Mouse (Mus musculus) testis, postnatal 14 days (tissue): ENCODE results near the gene Scaf1.

Experiments used
- DNase-seq: peaks from one replicate; pipeline ENCODE4 v3.0.0; 2021; ENCODE audit warnings: low spot score

The Scaf1 gene

DNA sequence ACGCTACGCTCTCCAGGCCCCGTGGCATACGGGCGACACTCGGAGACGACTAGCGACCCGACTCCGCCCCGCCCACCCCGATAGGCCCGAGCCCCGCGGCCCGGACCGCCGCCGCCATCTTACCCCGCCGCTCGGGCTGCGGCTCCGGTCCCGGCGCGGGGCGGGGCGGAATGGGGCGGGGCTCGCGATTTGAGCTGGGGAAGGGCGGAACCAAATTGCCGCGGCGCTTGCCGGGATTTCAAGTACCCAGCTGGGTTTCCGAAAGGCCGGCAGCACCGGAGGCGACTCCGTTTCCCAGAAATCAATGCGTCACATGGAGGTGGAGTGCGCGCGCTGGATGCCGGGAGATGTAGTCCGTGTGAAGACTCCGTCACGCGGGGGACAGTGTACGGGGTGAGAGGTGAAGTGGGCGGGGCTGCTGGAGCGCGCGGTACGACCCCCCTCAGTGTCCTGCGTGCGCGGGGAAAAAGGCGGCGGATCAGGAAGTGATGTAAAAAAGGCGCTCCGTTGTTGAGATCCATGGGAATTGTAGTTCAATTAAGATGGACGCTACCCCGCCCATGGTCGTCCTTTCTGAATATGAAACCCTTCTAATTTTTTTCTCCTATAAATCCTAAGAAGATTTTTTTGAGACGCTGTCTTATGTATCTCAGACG, at the start of gene Scaf1:
Scaf1 (minus strand) TSS at position 407 of the 656 bp plus-strand sequence.
- DNase-seq, result peak; percentile 100

DNA sequence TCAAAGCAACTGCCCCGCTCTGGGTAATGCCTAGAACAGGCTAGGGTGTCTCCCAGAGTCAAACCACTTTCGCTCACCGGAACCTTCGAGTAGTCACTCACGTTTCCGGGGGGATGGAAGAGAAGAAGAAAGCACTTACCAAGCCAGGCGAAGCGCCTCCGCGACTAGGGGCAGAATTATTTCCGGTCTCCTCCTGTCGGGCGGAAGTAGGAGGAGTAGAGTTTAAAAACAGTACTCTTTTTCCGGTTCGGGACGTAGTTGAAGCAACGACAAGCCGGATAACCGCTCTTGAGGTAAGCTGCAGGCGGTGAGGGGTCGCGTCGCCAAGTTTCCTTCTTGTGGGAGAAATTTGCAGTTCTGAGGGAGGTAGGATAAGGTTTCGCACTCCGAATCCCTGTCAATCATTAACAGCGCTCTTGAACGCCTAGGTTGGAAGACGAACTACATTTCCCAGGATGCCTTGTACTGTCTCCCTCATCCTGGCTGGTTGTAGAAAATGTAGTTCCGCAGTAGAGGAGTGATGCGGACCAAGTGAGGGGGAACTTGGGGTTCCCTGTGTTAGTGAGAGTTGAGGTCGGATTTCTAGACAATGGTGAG, 46.2 kb upstream of the Scaf1 start, which contains the start of the genes Nosip and Prrg2:
Nosip (plus strand) TSS at position 191 of the 597 bp plus-strand sequence.
Prrg2 (minus strand) TSS at position 439 of the 597 bp plus-strand sequence.
- DNase-seq, result peak; percentile 96

DNA sequence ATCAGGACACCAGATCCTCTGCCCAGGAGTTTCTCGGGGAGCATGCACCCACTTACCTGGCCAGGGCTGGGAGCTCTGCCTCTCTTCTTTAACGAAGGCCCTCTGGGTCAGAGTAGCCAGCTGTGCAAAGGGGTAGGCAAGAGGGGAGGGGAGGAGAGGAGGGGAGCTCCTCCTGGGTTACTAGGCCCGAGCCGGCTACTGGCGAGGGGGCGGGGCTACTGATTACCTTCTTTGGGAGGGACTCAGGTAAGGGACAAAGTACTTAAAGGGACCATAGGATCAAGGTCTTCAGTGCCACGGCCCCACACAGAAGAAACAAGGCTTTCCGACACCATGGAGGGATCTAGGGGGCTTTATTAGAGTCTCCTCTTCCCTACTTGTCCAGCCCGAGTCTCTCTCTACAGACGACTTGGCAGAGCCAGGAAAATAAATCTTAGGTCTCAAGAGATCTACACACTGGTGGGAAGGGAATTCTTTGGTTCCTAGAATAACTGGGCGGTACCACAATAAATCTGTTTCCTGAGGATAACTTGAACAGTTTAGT, 45.4 kb upstream of the Scaf1 start:
- DNase-seq, result no peak

DNA sequence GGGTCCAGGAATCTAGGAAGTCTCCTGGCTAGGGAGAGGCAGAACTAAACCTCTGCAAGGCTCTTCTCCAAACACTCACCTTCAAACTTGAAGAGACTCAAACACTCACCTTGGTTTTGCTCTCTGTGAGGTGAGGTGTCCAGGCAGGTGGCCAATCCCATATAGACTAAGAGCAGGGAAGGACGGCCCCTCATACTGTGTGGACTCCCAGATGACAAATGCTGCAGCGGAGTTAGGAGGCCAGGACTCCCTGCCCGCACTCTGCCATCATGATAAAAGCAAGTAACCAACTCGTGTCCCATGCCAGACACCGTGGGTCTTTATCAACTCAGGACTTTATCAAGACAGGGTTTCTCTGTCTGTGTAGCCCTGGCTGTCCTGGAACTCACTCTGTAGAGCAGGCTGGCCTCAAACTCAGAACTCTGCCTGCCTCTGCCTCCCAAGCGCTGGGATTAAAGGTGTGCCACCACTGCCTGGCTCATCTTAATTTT, 44.5 kb upstream of the Scaf1 start:
- no peak for DNase-seq

DNA sequence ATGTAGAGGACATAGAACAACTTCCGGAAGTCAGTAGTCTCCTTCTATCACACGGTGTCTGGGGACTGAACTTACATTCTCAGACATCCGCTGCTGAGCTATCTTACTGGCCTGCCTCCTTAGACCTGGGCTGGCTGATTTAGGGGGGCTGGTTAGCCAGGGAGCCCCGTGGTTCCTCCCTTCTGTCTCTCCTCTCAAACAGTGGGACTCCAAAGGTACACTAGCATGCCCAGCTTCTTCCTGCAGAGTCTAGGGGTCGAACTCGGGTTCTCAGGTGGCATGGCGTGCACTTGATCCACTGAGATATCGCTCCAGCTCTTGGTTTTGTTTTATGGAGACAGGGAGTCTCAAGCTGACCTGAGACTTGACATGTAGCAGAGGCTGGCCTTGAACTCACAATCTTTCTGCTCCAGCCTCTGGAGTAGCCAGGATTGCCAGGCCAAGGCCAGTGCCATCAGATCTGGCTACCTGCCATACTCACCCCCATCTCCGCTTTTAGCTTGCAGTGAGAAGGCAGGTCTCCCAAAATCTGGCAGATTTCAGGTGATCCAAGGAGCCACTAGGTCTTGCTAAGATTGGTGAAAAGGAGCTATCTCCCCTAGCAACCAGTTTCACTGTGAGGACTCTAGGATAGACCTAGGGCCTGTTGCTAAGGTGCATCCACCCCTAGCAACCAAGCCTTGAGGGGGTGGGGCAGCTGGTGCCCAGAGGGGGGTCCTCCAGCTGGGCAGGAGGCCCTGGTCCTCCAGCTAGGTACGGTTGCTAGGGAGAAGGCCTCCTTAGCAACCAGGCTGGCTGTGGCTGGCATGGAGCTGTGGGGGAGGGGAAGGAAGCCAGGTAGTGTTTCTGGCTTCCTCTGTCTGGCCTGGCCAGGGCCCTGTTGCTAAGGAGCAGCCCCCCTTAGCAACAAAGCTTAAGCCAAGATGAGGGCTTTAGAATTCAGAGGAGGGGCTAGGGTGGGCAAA, 42.7 kb upstream of the Scaf1 start:
- no peak for DNase-seq

DNA sequence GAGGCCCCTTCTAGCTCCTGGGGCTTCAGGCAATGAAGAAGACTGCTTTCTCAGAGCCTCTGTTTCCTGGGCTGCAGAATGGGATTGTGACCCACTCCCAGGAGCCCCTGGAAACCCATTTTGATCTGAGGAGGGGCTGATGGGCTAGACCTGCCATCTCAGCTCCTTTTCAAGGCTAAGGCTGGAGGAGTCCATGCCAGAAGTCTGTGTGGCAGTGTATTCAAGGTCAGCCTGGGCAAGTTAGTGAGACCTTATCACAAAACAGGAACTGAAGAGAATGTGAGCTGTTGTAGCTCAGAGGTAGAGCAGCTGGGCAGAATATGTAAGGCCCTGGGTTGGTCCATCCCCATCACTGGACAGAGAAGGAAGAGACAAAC, 40.8 kb upstream of the Scaf1 start:
- DNase-seq, result no peak

DNA sequence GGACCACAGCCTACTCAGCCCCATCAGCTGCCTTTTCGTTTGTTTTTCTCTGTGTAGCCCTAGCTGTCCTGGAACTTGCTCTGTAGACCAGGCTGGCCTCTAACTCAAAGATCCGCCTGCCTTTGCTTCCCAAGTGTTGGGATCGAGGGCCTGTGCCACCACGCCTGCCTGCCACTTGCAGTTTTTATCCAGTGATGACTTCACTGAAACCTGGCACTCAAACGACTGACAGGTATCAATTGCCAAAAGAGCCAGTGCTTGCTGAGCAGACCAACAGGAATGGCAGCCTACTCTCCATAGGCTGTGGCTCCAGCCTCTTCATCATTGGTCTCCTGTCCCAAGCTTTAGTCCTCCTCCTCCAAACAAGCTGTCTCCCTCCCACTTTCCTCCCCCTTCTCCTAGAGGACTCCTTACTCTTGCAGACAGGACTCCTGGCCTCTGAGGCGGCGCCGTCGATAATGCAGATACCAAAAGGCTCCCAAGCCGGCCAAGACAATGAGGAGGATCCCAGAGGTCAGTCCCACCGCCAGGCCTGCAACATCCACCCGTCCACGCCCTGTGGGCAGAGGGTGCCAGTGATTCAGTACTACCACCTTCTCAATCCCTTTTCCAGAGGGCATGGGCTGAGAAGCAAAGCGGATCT, 40.3 kb upstream of the Scaf1 start:
- peak; percentile 78 for DNase-seq

DNA sequence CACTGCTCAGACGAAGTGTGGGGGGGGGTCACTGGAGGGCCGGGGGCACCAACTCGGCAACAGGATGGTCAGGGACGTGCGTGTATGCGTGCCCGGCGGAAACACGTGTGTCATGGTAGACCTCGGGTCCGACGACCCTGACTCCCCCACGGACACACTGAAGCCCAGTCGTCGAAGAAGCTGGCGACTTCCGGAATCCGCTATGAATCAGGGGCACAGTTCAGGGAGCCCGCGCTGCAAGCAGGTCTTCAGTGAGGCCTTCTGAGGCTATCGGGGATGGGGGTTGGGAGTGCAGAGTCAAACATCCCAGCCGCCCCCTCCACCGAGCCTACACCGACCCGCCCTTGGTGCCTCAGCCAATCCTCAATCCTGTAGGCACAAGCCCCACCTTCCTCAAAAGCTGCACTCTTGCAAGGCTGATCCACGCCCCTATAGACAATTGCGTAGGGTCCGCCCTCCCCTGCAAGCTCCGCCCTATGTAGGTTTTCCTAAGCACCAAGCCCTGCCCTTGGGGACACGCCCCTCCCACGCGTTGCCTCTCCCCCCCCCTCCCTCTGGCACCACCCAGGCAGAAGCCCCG, 37.9 kb upstream of the Scaf1 start:
- peak; percentile 97 for DNase-seq

DNA sequence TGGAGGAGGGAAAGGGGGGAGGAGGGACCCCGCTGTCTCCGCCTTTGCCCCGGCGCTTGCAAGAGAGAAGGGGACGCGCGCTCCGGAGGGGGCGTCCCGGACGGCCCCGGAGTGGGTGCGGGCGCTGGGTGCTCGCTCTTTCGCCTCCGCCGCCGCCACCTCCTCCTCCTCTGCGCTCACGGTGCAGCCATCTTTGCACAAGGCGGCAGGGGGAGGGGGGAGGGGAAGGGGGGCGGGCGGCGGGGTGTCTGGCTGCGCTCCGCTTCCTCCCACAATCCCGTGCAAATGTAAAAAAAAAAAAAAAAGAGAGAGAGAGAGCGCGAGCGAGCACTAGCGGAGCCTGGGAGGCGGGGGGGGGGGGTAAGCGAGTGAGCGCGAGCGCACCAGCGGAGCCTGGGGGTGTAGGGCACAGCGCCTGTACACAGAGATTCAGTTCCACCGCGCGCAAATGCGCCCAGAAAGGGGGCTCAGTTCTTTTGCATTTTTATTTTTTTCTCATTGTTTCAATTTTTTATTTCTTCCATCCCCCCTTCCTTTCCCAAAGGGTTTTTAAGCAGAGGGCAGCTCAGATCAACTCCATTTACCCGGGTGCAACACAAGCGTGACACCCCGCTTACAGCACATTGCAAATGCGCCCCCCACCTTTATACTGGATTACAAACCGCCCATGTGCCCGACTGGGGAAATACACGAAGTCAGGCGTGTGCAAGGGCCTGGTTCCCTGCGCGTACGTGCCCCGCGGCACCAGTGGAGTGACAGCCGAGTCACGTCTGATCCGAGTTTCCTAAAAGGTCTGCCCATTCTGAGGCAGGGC, 37.2 kb upstream of the Scaf1 start:
- DNase-seq, result peak; percentile 79

DNA sequence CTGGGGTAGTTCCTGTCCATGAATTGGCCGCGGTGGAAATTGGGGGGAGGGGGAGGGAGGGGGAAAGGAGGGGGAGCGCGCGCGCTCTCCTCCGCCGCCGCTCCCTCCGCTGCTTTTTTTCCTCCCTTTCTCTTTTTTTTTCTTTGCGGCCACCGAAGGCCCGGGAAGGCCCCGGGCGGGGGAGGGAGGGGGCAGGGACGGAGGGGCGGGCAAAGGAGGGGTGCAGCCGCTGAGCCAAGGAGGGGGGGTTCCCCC, 36.6 kb upstream of the Scaf1 start, which contains the start of gene Prr12:
Prr12 (minus strand) TSS at position 20 of the 255 bp plus-strand sequence.
- DNase-seq, result no peak

DNA sequence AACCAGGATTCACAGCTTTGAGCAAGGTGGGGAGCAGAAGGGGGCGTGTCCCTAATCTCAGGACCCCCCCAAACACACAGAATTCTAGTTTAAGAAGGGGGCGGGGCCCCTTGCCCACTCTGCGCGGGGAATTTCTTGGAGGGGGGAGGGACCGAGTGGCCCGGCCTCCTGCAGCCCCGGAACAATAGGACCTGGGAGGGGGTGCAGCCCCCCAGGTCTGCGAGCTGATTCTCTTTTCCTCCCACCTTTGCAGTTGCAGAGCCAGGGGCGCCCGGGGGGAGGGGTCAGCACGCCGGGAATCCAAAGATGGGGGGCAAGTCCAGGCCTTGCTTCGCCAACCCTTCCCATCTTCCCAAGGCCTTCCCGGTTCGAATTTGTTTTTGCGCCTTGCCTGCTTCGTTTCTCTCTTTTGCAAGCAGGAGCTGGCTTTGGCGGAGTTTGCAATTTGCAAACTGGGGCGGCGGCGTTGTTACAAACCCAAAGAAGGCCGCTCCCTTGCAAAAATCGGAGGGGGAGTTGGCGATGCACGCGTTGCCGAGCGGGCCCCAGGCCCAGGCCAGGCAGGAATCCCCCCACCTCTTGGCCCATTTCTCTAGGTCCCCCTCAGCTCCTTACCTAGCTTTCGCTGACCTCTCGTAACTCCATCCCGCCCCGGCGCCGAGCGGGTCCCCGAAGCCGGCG, 36.2 kb upstream of the Scaf1 start:
- DNase-seq, result peak; percentile 59

- DNase-seq, result no peak
Measured at GRCm38 (mm10) chr7:45051601-45051974, 35.4 kb upstream of the Scaf1 start.

DNA sequence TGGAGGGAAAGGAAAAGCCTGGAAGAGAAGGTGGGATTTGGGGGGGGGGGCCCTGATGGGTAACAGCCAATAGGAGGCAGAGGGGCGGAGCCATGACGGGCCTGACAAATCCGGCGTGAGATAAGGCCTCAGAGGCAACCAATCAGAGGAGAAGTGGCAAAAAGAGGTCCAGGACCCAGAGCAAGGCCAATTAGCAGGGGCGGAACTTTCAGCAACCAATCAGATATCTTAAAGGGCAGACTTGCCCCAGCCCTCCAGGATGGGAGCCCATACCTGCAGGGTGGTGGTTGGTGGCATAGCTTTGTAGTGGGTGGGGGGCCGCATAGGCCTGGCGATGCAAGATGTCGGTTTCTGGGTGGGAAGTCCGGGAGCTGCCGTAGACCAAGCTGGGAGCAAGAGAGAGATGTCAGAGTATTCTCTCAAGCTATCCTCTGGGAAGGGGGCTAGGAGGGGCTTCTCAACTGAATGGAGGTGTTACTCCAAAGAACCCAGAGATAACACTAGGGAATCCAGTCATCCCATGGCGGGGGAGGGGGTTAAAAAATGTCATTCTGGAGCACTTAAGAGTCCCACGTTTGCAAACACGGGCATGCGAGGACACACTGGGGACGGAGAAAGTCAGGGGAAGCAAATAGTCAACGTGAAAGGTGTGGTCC, 34.9 kb upstream of the Scaf1 start:
- DNase-seq, result peak; percentile 84

DNA sequence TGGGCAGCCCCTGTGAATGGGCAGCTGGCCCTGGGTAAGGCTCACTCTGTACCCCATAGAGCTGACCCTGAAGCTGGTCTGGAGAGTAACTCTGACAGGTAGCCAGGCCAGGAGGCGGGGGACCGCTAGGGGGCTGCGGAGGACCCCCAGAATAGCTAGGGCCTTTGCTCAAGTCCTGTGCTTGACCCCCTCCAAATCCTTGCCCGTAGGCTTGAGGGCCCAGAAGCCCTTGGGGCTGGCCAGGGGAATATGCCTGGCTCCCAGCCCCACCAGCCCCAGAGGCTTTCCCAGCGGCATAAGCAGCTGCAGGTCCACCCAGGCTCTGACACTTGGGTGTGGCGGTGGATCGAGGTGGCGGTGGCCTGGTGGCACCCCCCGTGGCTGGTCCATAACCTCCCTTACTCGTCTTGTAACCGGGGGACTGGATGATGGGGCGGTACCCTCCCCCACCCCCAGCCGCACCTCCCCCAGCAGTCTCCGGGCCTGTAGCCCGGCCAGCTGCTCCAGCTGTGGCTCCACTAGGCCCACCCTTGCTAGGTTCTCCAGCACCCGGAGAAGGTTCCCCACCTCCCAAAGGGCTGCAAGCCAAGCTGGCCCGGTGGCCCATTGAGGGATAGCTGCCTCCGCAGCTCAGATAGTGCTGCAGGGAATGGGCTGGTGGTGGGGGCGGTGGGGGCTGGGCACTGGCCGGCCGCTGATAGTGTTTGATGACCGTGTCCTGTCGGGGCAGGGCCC, 32.9 kb upstream of the Scaf1 start:
- DNase-seq, result no peak

DNA sequence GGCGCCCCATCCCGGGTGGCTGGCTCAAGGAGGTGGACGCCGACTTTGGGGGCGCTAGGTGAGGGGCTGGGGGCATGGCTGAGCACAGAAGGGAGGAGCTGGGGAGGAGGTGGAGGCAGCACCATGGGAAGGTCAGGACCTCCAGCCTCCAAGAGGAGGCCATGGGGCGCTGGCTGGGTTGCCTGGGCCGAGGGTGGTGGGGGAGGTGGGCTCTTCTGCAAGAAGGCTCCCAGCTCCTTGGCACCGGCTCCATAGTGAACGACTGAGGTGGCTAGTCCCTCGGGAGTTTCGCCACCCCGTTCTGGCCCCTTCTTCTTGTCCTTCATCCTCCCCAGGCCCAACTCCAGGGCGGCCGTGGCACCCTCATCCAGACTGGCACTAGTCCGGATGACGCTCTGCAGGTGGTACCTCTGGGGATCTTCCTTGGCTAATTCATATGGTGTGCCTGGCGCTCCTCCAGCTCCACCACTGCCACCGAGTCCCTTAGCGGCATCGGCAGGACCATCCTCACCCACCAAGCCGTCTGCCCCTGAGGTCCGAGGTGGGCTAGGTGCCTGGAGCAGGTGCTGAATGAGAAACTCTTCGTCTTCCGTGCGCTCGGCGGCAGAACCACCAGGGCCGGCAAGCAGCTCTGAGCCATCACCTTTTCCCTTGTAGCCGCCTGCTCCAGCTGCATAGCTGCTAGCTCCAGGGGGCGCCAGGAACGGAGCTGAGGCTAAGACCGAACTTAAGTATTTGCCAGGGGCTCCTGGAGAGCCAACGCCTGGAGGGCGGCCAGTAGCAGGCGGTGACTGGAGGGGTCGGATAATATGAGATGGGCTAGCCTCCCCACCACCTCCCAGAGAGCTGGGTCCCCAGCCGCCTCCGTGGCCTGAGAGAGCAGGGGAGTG, 32.1 kb upstream of the Scaf1 start:
- no peak for DNase-seq

DNA sequence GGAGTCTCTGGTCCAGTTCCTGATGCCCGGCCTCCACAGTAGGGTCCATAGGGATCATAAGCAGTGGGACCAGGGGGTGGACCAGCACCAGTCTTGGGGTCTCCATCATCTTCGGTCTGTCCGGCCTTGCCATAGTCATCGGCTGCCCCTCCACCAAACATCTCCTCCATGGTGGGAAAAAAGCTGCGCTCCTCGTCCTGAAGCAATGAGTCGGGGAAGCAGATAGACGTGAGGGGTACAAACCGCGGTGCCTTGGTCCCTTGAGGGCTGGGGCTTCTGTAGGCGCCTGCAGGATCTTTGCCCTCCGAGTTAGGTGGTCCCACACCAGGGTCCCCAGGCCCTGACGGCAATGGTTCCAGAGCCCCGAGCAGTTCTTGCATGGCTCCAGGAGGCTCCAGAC, 31.3 kb upstream of the Scaf1 start:
- no peak for DNase-seq

GRCm38 (mm10) chr7:45046853-45047350, 30.7 kb upstream of the Scaf1 start:
- DNase-seq, result no peak

DNA sequence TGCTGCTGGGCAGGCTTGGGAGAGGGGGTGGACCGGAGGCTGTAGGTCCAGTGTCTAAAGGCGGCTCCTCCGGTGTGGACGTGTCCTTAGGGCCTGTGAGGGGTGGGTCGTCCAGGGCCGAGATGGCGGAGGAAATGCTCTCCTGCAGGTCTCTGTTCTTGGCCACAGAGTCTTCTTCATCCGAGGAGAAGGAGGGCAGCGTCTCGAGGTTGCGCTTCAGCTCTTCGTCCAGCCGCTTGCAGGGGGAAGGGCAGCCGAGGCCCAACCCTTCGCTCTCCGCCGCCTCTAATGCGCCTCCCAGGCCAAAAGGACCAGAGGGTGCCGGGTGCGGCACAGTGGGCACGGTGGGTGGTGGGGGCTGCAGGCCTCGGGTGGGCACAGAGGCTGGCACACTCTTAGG, 29.6 kb upstream of the Scaf1 start:
- no peak for DNase-seq
